Mouse (Mus musculus) c-Kit-positive CD71-positive TER-119-negative erythroid progenitor cells, embryonic 14.5 days (primary cell): ENCODE data around the gene Nme3.
A peak's percentile ranks its signal among the peaks of the same experiment; 100 is the strongest.
"Not testable (repeated sequence)": the region's sequence is repeated elsewhere in the genome, so short reads cannot be mapped to it uniquely, and the experiment has no call there.

Experiments
- DNase-seq: peaks from one replicate; pipeline ENCODE4 v3.0.0-alpha.2; 2013; ENCODE audit warnings: low read depth

Nme3 gene

DNA sequence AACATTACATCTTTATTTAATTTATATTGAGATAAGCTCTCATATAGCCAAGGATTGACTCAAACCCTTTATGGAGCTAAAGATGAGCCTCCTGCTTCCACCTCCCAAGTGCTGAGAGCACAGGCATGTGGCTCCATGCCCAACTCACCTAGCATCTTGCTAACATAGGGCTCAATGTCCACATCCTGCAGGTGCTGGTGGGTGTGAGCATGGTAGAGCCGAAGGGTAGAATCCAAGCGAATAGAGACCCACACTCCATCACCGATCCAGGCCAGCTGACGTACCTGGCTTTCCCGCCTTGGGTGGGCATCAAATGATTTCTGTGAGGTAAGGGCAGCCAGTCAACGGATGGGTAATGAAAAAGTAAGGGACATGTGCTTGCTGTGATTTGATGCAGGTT, 3.7 kb downstream of the Nme3 start:
- DNase-seq = no peak

- DNase-seq = no peak
These were observed 5.8 kb downstream of the Nme3 start for GRCm38 (mm10) chr17:24902124-24902523.

DNA sequence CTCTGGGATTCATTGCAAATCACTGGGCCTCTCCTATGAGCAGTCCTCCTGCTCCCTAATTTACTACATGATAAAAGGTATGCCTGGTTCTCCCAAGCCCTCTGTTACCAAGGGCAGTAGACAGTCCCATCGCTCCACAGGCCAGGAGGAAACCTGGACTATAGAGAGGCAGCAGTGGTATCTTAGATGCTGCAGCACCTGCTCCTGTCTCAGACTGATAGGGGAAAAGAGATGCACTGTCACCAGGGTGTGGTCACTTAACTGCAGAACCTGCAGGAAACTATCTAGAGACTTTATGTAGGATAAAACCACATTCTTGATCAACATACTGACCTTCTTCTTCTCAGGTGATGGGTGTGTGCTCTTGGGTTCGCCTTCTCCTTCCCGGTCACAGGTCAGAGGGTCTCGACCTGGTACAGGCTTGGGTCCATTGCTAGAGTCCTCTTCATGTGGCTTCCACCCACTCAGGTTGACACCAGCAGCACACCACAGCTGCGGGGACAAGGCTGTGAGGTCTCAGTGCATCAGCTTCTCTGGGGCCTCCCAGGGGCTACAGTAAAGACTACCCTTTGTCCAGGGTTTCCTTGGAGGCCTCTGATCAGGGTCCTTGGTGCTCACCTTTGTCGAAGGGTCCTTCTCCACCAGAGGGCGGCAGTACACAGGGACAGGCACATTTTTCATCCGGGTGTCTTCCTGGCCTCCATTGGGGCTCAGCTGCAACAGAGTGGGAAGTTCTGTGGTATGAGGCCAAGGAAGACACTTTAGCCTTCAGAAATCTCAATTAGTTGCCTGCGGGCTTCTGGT, 6.6 kb downstream of the Nme3 start:
- peak; percentile 82 for DNase-seq

- no peak for DNase-seq
These were observed 7.5 kb downstream of the Nme3 start for GRCm38 (mm10) chr17:24903767-24904166.

GRCm38 (mm10) chr17:24907591-24907990, 11.3 kb downstream of the Nme3 start:
- no peak for DNase-seq

GRCm38 (mm10) chr17:24913984-24914383, 17.7 kb downstream of the Nme3 start:
- no peak for DNase-seq

DNA sequence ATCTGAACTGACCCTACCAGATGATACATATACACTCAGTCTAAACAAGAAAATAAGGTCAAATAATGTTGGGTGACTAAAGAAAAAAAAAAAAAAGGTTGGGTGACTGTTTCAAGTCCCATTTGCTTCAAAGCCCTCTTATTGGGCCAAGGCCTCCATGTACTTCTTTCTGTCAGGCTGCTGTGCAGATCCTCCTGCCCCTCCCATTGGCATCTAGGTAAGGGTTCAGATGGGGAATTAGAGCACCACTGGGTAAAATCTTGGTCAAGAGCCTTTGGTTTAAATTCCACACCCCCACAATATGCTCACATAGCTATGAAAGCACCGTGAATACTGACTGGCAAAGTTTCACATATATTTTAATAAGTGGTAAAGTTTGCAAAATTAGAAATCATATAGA, 26.9 kb downstream of the Nme3 start:
- DNase-seq = no peak

- DNase-seq = no peak
These were observed 33.2 kb downstream of the Nme3 start for GRCm38 (mm10) chr17:24929506-24929905.

DNA sequence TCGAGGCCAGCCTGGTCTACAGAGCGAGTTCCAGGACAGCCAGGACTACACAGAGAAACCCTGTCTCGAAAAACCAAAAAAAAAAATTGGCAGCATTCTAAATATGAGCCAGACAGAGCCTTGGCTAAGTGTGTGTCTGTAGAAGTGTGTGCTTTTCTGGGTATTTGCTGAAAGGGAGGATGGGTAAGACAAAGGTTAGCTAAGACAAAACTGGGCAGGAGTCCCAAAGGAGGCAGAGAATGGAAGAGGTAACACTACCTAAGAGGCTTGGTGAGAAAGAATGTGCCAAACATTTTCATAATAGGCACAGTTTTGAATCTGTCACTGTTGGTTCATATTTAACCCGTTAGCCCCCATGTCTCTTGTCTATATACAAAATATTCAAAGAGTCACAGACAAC, 36.1 kb downstream of the Nme3 start:
- DNase-seq = no peak

- DNase-seq = no peak
These were observed 36.9 kb downstream of the Nme3 start for GRCm38 (mm10) chr17:24933163-24933562.

DNA sequence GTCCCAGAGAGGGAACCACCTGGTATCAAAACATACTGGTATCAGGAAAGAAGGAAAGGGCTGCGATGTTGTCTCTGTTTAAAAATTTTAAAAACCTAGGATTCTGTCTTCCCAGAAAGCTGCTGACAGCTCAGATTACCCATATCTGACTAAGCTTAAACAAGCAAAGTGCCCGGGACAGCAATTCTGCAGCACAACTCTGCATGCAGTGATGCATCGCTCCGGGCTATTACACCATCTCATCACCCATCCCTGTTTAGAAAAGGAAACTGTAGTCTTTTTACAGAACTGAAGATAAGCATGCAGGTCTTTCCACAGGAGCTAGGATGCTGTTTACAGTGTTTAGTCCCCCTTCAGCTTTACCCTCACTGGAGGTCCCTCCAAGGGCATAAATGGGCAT, 38.6 kb downstream of the Nme3 start:
- no peak for DNase-seq

DNA sequence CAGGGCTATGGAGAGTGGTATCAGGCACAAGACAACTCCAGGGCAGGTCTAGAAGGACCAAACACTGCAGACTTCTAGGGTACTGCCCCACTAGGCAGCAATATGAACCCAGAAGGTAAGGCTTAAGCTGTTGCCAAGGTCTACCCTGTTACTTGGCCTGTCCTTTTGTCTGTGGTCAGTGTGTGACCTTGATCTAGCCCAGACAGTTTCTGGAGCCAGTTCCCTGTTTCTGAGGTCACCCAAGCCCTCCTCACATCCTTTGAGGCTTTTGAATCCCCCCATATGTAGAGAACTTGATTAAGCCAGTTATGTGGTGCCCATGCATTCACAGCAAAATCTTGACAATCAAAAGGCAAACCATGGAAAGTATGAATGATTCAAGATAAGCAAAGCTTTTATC, 39.4 kb downstream of the Nme3 start:
- DNase-seq = no peak

GRCm38 (mm10) chr17:24936259-24937237, 40.2 kb downstream of the Nme3 start, which contains the start of gene Mapk8ip3:
TSS of gene Mapk8ip3 (minus strand) at chr17:24936977.
- peak; percentile 93 for DNase-seq

GRCm38 (mm10) chr17:24937266-24937665, 41.0 kb downstream of the Nme3 start:
- no peak for DNase-seq

GRCm38 (mm10) chr17:24942453-24942852, 46.2 kb downstream of the Nme3 start:
- not testable (repeated sequence) for DNase-seq

- no peak for DNase-seq
These were observed 46.7 kb downstream of the Nme3 start for GRCm38 (mm10) chr17:24943036-24943435.

DNA sequence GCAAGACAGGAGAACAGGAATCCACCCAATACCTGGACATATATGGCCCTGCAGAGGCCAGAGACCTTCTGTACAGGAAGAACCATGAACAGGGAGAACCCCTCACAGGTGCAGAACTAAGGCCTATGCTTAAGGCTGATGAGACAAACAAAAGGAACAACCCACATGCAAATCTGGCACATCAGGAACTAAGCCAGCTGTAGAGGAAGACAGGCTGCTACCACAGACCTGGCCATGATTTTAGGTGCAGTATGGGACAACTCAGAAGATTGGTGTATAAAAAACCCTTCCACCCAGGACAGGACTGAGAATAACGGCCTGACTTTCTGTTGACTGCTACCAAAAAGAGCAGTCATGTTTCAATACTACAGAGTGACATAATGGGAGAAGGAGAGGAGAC, 47.3 kb downstream of the Nme3 start:
- not testable (repeated sequence) for DNase-seq
